Mouse (Mus musculus): ENCODE results near the gene Thsd4.

DNA sequence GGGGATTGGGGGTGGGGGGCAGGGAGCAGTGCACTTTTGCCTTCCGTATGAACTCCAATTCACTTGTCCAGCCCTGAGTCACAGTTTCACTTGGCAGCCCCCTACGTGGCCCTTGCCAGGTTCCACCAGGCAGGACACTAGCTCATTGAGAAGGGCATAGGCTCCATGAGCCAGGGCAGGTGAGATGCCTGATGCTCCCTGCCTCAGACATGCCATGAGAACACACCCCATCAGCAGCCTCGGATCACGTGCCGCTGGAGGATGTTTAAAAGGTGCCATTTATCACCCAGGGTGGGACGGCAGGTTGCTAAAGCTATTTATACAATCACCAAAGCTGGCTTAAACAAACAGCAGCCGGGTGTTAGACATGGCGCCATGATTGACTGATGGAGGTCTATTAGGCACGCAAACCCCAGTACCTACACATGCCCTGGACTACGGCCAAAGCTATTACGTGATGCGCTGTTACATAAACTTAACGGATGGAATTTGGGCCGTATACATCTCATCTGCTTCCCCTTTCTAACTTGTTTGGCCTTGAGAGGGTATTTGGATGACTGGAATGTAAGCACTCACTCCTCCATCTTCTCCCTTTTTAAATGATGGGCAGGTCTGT lies 157.6 kb downstream of the Thsd4 start:
- TF ChIP-seq CTCF (IDR thresholded peaks at IDR 0.05) (no peak), EP300 (IDR thresholded peaks at IDR 0.05) (no peak)
